Mouse (Mus musculus) ovary, postnatal 36 days (tissue): Measurements from ENCODE around the gene Acod1.

Source experiments
- DNase-seq: peaks from one replicate; pipeline ENCODE4 v3.0.0; 2022; ENCODE audit warnings: low spot score, mixed read lengths

Acod1 gene

GRCm38 (mm10) chr14:103072731-103073130, 26.0 kb downstream of the Acod1 start:
- no peak for DNase-seq

GRCm38 (mm10) chr14:103073825-103074224, 27.0 kb downstream of the Acod1 start:
- no peak for DNase-seq

DNA sequence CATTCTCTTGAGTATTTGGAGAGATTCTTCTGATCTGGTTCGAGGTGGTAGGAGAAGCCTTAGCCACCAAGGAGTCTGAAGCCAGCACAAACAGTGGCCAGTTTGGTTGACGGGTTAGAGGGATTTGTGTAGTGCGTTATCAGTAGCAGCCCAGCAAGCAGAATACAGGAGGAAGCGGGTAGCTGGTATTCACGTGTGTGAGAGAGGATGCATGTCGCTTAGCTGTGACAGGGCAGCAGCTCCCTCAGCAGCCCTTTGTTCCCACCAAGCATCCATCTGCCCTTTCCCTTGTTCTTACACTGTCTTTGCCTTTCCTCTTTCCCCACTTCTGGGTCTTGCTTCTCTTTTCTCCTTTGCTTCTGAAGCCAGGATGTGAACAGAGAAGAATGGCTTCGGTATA, 28.4 kb downstream of the Acod1 start:
- no peak for DNase-seq

DNA sequence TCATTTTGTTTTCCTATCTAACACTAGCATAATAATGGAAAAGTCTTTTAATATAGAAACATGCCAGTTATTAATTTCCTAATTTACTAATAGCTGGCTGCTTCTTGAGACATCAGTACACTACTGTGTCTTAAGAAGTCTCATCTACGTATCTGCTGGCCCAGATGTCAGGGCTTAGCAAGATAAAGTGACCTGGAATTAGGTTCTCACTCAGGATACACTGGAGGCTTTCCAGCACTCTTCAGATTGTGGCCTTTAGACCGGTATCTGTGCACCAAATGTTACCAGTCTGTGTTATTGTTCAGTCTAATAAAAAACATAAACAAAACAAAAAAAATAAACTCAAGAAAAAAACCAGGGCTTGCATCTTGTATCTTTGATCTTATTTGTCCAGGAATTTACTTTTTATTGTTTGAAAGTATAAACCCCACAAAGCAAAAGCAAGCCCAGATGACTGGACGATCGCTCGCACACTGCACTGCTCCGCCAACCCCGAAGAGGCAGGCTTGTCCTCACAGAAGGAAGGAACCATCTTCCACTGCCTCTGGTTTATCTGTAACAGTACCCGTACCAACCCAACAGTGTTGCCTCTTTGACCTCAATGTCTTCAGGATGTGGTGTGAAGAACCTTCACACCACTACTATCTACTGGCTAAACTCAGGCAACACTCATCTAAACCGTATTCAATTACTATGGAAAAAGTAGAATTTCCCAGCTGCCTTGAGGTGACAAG, 30.7 kb downstream of the Acod1 start:
- DNase-seq, result no peak

DNA sequence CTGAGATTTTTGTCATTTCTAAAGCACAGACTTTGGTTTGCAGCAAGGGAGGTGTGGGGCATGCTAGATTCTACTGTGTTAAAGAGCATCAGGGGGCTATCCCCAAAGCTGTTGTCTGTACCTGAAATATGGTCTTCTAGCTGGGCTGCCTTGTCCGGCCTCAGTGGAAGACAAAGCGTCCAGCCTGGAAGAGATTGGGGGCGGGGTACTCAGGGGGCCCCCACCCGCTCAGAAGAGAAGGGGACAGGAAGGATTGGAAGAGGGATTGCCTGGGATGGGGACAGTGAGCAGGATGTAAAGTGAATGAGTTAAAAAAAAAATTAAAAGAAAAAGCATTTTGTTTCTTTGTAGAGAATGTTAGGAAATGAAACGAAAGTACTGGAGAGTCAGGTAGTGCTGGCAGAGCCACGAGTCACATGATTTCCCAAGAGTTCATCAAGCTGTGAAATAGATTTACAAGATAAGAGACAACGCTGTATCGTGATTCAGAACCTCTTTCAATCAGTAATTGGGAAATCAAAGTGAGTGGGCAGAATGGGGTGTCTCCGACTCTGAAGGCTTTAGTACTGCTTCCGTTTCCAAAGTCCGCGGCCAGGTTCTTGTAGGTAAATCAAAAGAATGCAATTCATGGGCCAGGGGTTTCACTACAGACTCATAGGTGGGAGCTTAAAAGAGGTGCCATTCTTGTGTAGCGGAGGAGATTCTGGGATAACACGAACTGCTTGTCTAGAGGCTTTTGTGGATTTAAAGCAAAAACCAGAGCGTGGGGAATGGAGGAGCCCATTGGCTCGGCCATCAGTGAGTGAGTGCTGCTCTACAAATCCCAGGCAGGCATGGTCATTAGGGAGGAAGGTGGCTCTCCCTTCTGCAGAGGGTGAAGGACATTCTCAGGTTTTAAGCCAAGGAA, 31.5 kb downstream of the Acod1 start:
- no peak for DNase-seq

DNA sequence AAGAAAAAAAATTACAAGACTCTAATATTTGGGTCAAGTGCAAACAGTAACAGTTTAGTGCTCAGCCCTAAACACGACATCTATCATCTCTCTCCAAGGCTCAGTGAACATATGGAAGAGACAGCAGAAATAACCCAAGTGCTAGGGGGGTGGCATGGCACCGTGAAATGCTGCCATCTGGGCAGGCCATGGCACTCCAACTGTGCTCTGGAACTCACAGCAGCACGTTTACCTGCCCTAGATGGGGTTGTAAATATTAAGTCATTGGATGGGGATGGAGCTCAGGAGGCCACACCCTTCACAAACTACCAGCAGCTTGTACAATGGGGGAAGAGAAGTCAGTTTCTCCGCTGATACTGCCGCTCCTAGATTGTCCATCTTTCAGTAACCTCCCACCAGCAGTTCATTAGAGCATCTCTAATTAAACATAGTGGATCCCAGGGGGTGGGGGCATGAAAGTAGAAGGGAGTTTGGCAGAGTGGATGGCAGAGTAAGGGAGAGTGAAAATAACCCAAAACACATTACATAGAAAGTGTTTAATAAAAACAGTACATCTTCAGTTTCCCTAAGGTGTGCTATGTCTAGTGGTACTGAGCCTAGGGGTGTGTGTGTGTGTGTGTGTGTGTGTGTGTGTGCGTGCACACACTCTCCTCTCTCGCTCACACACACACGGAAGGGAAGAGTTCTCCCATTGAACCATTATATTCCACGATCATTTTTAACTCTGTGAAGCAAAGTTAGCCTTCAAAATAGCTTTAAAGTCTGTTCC, 32.6 kb downstream of the Acod1 start:
- no peak for DNase-seq

- no peak for DNase-seq
Observed at GRCm38 (mm10) chr14:103085840-103086533, 39.2 kb downstream of the Acod1 start.

DNA sequence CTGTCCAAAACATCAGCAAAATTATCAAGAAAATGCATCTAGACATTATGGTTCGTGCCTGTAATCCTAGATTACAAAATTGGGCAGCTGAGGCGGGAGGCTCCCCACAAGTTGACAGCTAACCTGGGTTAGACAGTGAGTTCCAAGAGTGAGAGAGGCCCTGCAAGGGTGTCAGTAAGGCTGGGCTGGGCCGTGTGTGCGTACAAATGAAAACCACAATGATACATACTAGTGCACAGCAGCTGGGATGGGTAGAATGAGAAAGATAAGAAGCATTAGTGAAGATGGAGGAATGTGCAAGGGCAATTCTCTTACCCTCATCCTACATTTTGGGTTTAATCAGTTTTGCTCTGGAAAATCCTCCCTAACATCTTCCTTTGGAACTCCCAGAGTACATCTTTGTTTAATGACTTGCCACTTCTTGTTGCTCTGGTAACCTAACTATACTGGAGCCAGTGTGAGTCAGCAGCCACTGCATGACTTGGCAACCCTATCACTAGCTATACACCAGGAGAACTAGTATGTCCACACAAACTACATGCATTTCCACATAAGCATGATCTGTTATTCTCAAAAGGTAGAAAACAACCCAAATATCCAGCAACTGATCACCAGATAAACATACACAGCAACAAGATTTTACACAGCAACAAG, 40.0 kb downstream of the Acod1 start:
- DNase-seq, result no peak

GRCm38 (mm10) chr14:103087846-103088245, 41.1 kb downstream of the Acod1 start:
- no peak for DNase-seq

DNA sequence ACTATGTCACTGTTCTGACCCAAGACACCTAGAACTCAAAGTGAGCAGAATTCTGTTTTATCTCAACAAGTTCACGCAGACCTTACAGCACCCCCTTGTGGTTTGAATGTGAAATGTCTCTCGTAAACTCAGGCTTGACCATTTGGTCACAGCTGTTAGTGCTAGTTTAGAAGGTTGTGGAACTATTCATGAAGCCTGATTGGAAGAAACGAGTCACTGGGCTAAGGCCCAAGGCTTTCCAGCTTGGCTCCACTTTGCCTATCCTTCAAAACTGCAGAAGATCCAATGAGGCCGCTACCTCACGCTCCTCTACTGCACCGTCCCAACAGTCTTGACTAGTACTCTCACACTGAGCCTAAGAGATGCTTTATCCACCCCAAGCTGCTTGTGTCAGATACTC, 41.8 kb downstream of the Acod1 start:
- no peak for DNase-seq

DNA sequence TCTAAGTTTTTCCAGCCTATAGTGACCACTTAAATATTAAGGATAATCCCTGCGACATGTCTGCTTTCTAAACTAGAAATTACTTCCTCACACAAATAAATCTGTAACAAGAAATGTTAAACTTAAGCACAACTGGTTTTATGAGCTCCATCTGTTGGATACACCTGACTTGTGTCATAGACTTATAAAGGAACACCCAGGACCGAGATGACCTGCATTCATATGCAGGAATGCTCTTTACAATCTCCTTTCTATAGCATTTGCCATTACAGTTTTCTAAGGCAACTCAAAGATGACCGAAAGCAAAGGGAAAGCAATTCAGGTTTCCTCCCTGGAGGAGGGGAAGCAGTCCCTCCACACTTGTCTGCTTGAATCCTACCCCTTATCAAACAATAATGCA, 46.5 kb downstream of the Acod1 start:
- no peak for DNase-seq

DNA sequence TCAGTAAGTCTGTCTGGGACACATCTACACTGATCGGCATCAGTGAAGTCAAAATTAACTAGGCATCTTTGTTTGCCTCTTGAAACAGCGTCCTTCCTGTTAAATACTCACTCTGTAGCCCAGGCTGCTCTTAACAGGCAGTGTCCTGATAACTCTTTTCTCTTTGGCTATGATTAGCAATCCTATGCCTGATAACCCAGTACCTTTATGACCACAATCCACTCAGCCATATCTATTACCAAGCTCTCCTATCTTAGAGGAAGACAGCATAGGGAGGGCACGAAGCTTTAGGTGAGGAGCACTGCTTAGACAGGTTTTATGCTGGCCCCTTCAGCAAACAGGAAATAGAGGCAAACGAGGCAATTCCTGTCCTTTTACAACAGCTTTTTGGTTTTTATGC, 46.9 kb downstream of the Acod1 start:
- DNase-seq, result no peak

DNA sequence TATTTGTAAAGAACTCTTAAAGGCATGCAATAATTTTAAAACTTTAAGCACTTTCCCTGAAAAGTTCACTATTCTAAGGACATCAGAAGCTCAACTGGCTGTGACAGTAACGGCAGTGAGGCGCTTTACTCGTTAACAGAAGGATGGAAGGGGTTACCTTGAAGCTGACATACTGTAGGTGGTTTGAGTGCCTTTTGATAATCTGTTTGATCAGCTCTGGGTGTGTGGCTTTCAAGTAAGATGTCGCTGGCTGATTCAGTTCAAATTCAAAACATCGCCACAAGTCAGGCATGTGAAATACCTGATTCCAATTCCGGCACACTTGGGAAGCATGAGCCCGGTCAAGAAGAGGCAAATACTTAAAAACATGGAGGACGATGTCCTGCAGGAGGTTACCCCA, 48.3 kb downstream of the Acod1 start:
- no peak for DNase-seq

DNA sequence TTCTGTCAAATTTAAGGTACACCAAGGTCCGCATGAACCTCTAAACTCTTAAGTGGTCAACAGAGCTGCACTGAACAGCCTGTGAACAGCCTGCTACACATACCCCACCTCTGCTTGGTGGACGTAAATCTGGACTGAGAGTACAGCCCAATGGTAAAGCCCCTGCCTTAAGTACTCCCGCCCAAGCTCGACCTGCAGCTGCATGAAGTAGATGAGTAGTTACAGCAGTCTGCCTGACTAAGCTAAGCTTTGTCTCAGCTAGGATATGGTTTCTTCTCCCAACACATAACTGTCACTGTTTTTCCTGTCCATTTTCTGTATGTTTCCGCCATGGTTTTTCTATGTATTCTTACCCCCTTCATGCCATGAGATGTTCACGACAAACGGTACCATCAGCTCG, 49.0 kb downstream of the Acod1 start:
- no peak for DNase-seq

GRCm38 (mm10) chr14:103096621-103097020, 49.8 kb downstream of the Acod1 start:
- no peak for DNase-seq

GRCm38 (mm10) chr14:103098213-103098586, 51.4 kb downstream of the Acod1 start:
- DNase-seq, result no peak

- DNase-seq, result peak; percentile 88
Observed at GRCm38 (mm10) chr14:103098587-103099235, 51.9 kb downstream of the Acod1 start.

DNA sequence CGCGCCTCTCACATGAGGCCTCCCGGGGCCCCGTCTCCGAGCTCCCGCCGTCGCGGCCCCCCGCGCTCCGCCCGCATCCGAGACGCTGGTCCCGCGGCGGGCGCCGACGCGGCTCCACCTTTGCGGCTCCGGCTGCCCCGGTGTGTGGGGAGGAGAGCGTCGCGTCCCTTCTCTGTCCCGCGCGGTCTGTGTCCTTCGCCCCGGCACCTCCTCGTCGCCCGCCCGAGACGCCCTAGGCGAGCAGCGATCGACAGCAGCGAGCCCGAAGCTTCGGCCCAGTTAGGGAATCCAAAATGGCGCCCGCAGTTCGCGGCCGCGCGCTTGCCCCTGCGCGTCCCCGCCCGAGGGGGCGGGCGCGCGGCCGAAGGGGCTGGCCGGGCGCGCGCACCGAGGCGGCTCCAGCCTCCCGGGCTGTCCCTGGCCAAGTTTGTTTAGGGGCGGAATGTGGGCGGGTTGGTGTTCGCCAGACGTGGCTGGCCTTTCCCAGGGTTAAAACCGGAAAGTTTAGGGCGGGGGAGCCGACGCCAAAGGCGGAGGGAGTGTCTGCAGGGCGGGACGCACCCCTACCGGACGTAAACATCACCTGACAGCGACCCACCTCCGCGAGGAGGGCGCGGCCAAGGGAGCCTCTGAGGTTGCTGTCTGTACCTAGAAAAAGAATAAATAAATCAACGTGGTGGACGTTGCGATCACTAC, 52.6 kb downstream of the Acod1 start, which contains the start of gene Fbxl3:
TSS of gene Fbxl3 (minus strand) at position 329 of the 696 bp plus-strand sequence.
- DNase-seq, result peak; percentile 90

DNA sequence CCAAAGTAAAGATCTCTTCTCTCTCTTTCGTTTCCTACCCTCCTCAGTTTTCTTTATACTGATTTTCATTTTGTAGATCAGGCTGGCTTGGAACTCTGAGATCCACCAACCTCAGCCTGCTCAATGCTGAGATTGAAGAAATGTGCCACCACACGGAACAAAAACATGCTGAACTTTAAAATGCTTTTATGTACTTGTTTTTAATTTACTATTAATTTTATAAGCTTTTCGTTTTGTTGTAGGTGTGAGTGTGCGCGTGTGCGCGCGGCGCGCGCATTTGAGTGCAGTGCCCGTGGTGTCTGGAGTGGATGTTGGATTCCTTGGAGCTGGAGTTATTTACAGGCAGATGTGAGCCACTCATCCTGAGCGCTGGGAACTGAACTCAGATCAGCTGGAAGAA, 53.5 kb downstream of the Acod1 start:
- DNase-seq, result no peak

DNA sequence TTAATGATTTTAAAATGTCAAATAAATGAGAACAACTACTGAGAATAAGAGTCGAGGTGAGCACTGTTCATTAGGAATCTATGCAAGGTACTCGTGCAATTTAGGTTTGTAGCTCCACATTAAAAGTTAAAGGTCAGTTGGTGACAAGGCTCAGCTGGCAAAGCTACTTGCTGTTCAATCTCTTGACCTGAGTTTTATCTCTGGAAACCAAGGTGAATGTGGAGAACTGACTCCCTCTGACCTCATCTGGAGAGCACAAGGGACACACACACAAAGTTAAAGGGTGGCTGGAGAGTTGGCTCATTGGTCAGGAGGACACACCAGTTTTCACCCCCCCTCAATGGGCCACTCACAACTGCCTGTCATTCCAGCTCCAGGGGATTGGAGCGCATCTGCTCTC, 54.4 kb downstream of the Acod1 start:
- no peak for DNase-seq
